Mouse (Mus musculus) forebrain, postnatal 0 days (tissue): ENCODE results near the gene Rhox7a. TPM values are rescaled to one million over a fixed set of nuclear protein-coding genes. Genes with fewer than 3 reads are reported as not detected.
"Not testable (repeated sequence)": the region's sequence is repeated elsewhere in the genome, so short reads cannot be mapped to it uniquely, and the experiment has no call there.

Experiments used
- ATAC-seq: fragments of 200-750 bp; cut with Nextera tagmentation; 2 replicates; pipeline ENCODE4 v1.8.0; 2017; ENCODE audit warnings: mild to moderate bottlenecking, moderate library complexity
- DNase-seq: peaks from one replicate; pipeline ENCODE4 v3.0.0-alpha.2; 2015
- H3K27ac ChIP-seq: fragments of 300-500 bp; sonication (generic); 2 replicates; pipeline ENCODE4 v1.5.1; 2014; ENCODE audit warnings: low read depth, mild to moderate bottlenecking, antibody characterized with exemption, low read length, moderate library complexity, mixed read lengths
- H3K27me3 ChIP-seq: fragments of 300-500 bp; sonication (generic); 2 replicates; pipeline ENCODE4 v1.6.1; 2014; ENCODE audit warnings: mild to moderate bottlenecking, low read length, mixed read lengths; ENCODE audit not compliant: insufficient read depth
- H3K36me3 ChIP-seq: fragments of 300-500 bp; sonication (generic); 2 replicates; pipeline ENCODE4 v1.6.1; 2014; ENCODE audit warnings: mild to moderate bottlenecking, moderate library complexity; ENCODE audit not compliant: insufficient read depth
- H3K4me1 ChIP-seq: fragments of 300-500 bp; sonication (generic); 2 replicates; pipeline ENCODE4 v1.6.1; 2014; ENCODE audit warnings: antibody characterized with exemption; ENCODE audit not compliant: insufficient read depth
- H3K4me2 ChIP-seq: fragments of 300-500 bp; sonication (generic); 2 replicates; pipeline ENCODE4 v1.6.1; 2014; ENCODE audit warnings: low read depth, mild to moderate bottlenecking, moderate library complexity
- H3K4me3 ChIP-seq: fragments of 300-500 bp; sonication (generic); 2 replicates; pipeline ENCODE4 v1.5.1; 2014; ENCODE audit warnings: low read depth, low read length, mixed read lengths
- H3K9ac ChIP-seq: fragments of 300-500 bp; sonication (generic); 2 replicates; pipeline ENCODE4 v1.6.1; 2014; ENCODE audit warnings: mild to moderate bottlenecking
- H3K9me3 ChIP-seq: fragments of 300-500 bp; sonication (generic); 2 replicates; pipeline ENCODE4 v1.6.1; 2016; ENCODE audit warnings: low read length
- CTCF ChIP-seq: sonication (generic); IDR thresholded peaks from 2 replicates; pipeline ENCODE4 v1.5.1; 2016; ENCODE audit warnings: antibody characterized with exemption, control low read depth, low read depth
- WGBS: fragments of 180-500 bp; shearing (Covaris S2); extraction: QIAGEN DNeasy Blood & Tissue Kit; methylation state at CpG from one replicate; pipeline ENCODE4 v1.1.7; 2014; 5-methylcytosine and 5-hydroxymethylcytosine counted together
- polyA plus RNA-seq: library from polyadenylated mRNA; unstranded; fragments of >200 nt; fragmentation: Nextera tagmentation; extraction: Ambion mirVana; gene quantifications from 2 replicates; pipeline ENCODE4 v1.2.1, GENCODE M21; 2015
- total RNA-seq: library from RNA; depleted of rRNA; stranded (reverse); fragments of >200 nt; gene quantifications from 2 replicates; pipeline ENCODE4 v1.2.3, GENCODE M21; 2014; rRNA removed

Rhox7a gene
- total RNA-seq (not detected in 2 replicates), polyA plus RNA-seq (not detected in 2 replicates)

GRCm38 (mm10) chrX:37831386-37831785 lies at the start of gene Rhox7a:
Gene Rhox7a (plus strand): TSS chrX:37831686.
- DNase-seq, H3K9me3 ChIP-seq, H3K36me3 ChIP-seq, H3K27ac ChIP-seq, ATAC-seq, H3K4me3 ChIP-seq, H3K4me2 ChIP-seq, H3K27me3 ChIP-seq, H3K4me1 ChIP-seq, H3K9ac ChIP-seq: not testable (repeated sequence)
- 84% methylated on average over 8 of the region's 8 CpGs for WGBS

DNA sequence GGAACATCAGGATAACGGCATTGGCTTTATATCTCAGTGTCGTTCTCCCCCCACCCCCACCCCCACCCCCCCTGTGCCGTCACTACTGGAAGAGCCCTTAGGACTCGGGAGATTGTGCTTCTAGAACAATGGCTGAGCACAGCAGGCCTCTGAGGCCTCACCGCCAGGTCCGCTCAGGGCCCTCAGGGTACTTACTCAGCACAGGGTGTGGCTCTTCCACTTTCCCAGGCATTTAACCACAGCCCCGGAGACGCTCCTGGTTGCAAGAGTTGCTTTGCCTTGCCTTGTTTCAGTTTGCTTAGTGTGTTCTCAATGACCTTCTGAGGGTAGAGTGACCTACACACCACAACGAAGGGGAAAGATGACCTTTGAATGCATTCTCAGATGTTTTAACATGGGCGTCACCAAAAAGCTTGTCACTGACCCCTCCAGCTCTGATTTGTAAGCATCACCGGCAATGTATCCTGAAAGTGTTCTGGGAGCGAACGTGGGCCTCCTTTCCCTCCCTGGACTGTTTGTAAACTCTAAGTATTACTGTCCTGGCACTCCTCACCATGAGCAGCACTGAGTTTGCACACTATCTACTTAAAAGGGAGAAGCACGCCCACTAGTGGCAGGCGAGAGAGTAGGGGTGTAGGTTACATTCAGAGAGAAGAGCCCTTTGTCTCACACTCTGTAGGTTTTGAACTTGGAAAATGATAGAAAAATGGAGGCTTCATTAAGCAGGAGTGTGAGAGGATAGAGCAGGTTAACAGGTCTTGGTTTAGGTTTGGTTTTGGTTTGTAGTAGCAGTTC lies 24.0 kb upstream of the Rhox7a start:
- no peak for TF ChIP-seq CTCF
- Histone ChIP-seq H3K27ac (no peak overlapping the region), H3K4me1 (no peaks in the 10 kb centered on the region), H3K4me3 (no peak overlapping the region), H3K4me2 (no peak overlapping the region), H3K36me3 (no peaks in the 10 kb centered on the region), H3K9ac (no peak overlapping the region), H3K27me3 (no peaks in the 10 kb centered on the region), H3K9me3 (no peaks in the 10 kb centered on the region)
- no peak for DNase-seq
- WGBS, result 83% methylated on average over 15 of the region's 15 CpGs
- no peak for ATAC-seq

DNA sequence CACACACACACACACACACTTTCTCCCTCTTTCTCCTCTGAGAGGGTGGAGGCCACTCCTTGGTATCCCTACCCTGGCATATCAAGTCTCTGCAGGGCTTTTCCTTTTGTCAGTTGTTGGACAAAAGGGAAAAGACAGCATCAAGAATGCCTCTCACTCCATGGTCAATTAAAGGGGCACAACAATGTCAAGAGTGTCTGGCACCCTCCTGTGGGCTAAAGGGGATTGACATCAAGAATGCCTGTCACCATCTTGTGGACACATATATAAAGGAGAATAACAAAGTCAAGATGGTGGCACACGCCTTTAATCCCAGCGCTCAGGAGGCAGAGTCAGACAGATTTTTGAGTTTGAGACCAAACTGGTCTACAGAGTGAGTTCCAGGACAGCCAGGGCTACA lies 22.1 kb upstream of the Rhox7a start:
- no peak for ATAC-seq
- H3K27me3 ChIP-seq, result no peaks in the 10 kb centered on the region
- no peaks in the 10 kb centered on the region for H3K4me1 ChIP-seq
- no peak overlapping the region for H3K9ac ChIP-seq
- WGBS, result 84% methylated on average over 2 of the region's 2 CpGs
- H3K27ac ChIP-seq, result no peak overlapping the region
- no peak overlapping the region for H3K4me2 ChIP-seq
- no peak for DNase-seq
- TF ChIP-seq CTCF, result no peak
- H3K36me3 ChIP-seq, result no peaks in the 10 kb centered on the region
- no peaks in the 10 kb centered on the region for H3K9me3 ChIP-seq
- no peak overlapping the region for H3K4me3 ChIP-seq

GRCm38 (mm10) chrX:37811179-37811578 lies 20.3 kb upstream of the Rhox7a start:
- ATAC-seq (no peak), DNase-seq (peak; percentile 6)
- H3K4me1 ChIP-seq, result no peaks in the 10 kb centered on the region
- H3K9me3 ChIP-seq, result no peaks in the 10 kb centered on the region
- no peak overlapping the region for H3K27ac ChIP-seq
- no peak overlapping the region for H3K4me2 ChIP-seq
- no peak overlapping the region for H3K9ac ChIP-seq
- no peak overlapping the region for H3K4me3 ChIP-seq
- TF ChIP-seq CTCF, result peak; percentile 52
- H3K36me3 ChIP-seq, result no peaks in the 10 kb centered on the region
- 30% methylated on average over 5 of the region's 5 CpGs for WGBS
- H3K27me3 ChIP-seq, result no peaks in the 10 kb centered on the region

DNA sequence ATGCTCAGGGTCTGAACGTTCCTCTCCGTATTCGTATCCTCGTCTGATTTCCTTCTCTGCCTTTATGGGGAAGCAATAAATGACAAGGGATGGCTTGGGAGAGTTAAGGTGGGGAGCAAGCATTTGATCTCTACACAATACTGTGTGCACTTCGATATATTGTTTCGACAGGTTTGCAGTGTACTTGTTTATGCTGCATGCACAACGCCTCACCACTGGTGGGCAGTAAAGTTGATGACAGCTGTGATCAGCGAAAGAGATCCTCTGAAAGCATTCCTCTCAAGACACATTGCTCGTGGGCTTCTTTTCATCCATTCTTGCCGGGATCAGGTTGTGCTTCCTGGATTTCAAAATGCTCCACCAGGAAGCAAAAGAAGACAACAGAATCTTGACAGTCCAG lies 15.8 kb upstream of the Rhox7a start:
- Histone ChIP-seq H3K4me2 (no peak overlapping the region), H3K9me3 (no peaks in the 10 kb centered on the region), H3K27ac (no peak overlapping the region), H3K4me3 (no peak overlapping the region), H3K27me3 (no peaks in the 10 kb centered on the region), H3K4me1 (no peaks in the 10 kb centered on the region), H3K36me3 (no peaks in the 10 kb centered on the region), H3K9ac (no peak overlapping the region)
- DNase-seq, result peak; percentile 2
- no peak for TF ChIP-seq CTCF
- 76% methylated on average over 10 of the region's 10 CpGs for WGBS
- ATAC-seq, result peak; percentile 40; the same call in 1 of the 2 replicates

- H3K4me3 ChIP-seq, H3K4me2 ChIP-seq, H3K27me3 ChIP-seq, DNase-seq, H3K36me3 ChIP-seq, H3K9me3 ChIP-seq, H3K4me1 ChIP-seq, ATAC-seq, H3K27ac ChIP-seq, H3K9ac ChIP-seq: not testable (repeated sequence)
- WGBS, result 86% methylated on average over 4 of the region's 12 CpGs
Measured at GRCm38 (mm10) chrX:37826610-37827009, 4.9 kb upstream of the Rhox7a start, which contains the start of gene Rhox6. Gene Rhox6 (plus strand): TSS chrX:37826910.

- H3K4me3 ChIP-seq, result no peak overlapping the region
- TF ChIP-seq CTCF, result no peak
- no peak overlapping the region for H3K27ac ChIP-seq
- H3K4me1 ChIP-seq, result no peaks in the 10 kb centered on the region
- no peaks in the 10 kb centered on the region for H3K27me3 ChIP-seq
- DNase-seq, result no peak
- no peak for ATAC-seq
- WGBS, result 95% methylated on average over 2 of the region's 2 CpGs
- H3K9ac ChIP-seq, result no peak overlapping the region
- no peaks in the 10 kb centered on the region for H3K36me3 ChIP-seq
- no peaks in the 10 kb centered on the region for H3K9me3 ChIP-seq
- no peak overlapping the region for H3K4me2 ChIP-seq
Measured at GRCm38 (mm10) chrX:37871641-37872040, 40.2 kb downstream of the Rhox7a start.
